Mouse (Mus musculus): ENCODE measurements around the gene Trem3. TPM values are rescaled to one million over a fixed set of nuclear protein-coding genes. Genes with fewer than 3 reads are reported as not detected.

Trem3 gene
- polyA plus RNA-seq, 1 experiment from 2014 or later: not detected

- H3K9me3 ChIP-seq (replicated peaks; ENCODE audit: control insufficient read depth, low read length): no peaks in the 10 kb centered on the region
- H3K36me3 ChIP-seq (ENCODE audit: control insufficient read depth, insufficient read depth, low read length): no peaks in the 10 kb centered on the region
- no peaks in the 10 kb centered on the region for H3K27me3 ChIP-seq (replicated peaks; ENCODE audit: control insufficient read depth, insufficient read depth, low read length)
- no peak overlapping the region for H3K9ac ChIP-seq (ENCODE audit: low read length)
- H3K4me2 ChIP-seq (ENCODE audit: low read length): no peak overlapping the region
- WGBS: 68% methylated on average over 4 of the region's 4 CpGs
- no peak overlapping the region for H3K4me3 ChIP-seq (ENCODE audit: low read depth, low read length)
- ATAC-seq (no peak), DNase-seq (ENCODE audit: low spot score) (no peak)
- H3K27ac ChIP-seq (ENCODE audit: low read depth, low read length): no peak overlapping the region
- H3K4me1 ChIP-seq (ENCODE audit: control insufficient read depth, insufficient read depth, low read length): no peaks in the 10 kb centered on the region
These were observed 11.7 kb upstream of the Trem3 start for GRCm38 (mm10) chr17:48235773-48236370.

GRCm38 (mm10) chr17:48237621-48238020 lies 10.0 kb upstream of the Trem3 start:
- no peak for DNase-seq (ENCODE audit: low spot score)
- no peak overlapping the region for H3K4me2 ChIP-seq (ENCODE audit: low read length)
- H3K27me3 ChIP-seq (replicated peaks; ENCODE audit: control insufficient read depth, insufficient read depth, low read length): no peaks in the 10 kb centered on the region
- no peaks in the 10 kb centered on the region for H3K9me3 ChIP-seq (replicated peaks; ENCODE audit: control insufficient read depth, low read length)
- H3K9ac ChIP-seq (ENCODE audit: low read length): no peak overlapping the region
- WGBS: 89% methylated on average over 8 of the region's 8 CpGs
- H3K36me3 ChIP-seq (ENCODE audit: control insufficient read depth, insufficient read depth, low read length): no peaks in the 10 kb centered on the region
- ATAC-seq: no peak
- H3K27ac ChIP-seq (ENCODE audit: low read depth, low read length): no peak overlapping the region
- no peak overlapping the region for H3K4me3 ChIP-seq (ENCODE audit: low read depth, low read length)
- H3K4me1 ChIP-seq (ENCODE audit: control insufficient read depth, insufficient read depth, low read length): no peaks in the 10 kb centered on the region

GRCm38 (mm10) chr17:48249039-48249438 lies 1.5 kb downstream of the Trem3 start:
- Histone ChIP-seq H3K9me3 (replicated peaks; ENCODE audit: control insufficient read depth, low read length) (no peaks in the 10 kb centered on the region), H3K4me1 (ENCODE audit: control insufficient read depth, insufficient read depth, low read length) (no peaks in the 10 kb centered on the region), H3K9ac (ENCODE audit: low read length) (no peak overlapping the region), H3K4me2 (ENCODE audit: low read length) (no peak overlapping the region), H3K36me3 (ENCODE audit: control insufficient read depth, insufficient read depth, low read length) (no peaks in the 10 kb centered on the region), H3K4me3 (ENCODE audit: low read depth, low read length) (no peak overlapping the region), H3K27me3 (replicated peaks; ENCODE audit: control insufficient read depth, insufficient read depth, low read length) (no peaks in the 10 kb centered on the region), H3K27ac (ENCODE audit: low read depth, low read length) (no peak overlapping the region)
- DNase-seq (ENCODE audit: low spot score) (no peak), ATAC-seq (no peak)

- 86% methylated on average over 11 of the region's 11 CpGs for WGBS
- Histone ChIP-seq H3K36me3 (ENCODE audit: control insufficient read depth, insufficient read depth, low read length) (no peaks in the 10 kb centered on the region), H3K9ac (ENCODE audit: low read length) (no peak overlapping the region), H3K9me3 (replicated peaks; ENCODE audit: control insufficient read depth, low read length) (no peaks in the 10 kb centered on the region), H3K27me3 (replicated peaks; ENCODE audit: control insufficient read depth, insufficient read depth, low read length) (no peaks in the 10 kb centered on the region), H3K4me3 (ENCODE audit: low read depth, low read length) (no peak overlapping the region), H3K27ac (ENCODE audit: low read depth, low read length) (no peak overlapping the region), H3K4me2 (ENCODE audit: low read length) (no peak overlapping the region), H3K4me1 (ENCODE audit: control insufficient read depth, insufficient read depth, low read length) (no peaks in the 10 kb centered on the region)
- ATAC-seq (no peak), DNase-seq (ENCODE audit: low spot score) (no peak)
These were observed 1.9 kb downstream of the Trem3 start for GRCm38 (mm10) chr17:48249501-48249900.

- Histone ChIP-seq H3K4me3 (ENCODE audit: low read depth, low read length) (no peak overlapping the region), H3K9ac (ENCODE audit: low read length) (no peak overlapping the region), H3K4me2 (ENCODE audit: low read length) (no peak overlapping the region), H3K9me3 (replicated peaks; ENCODE audit: control insufficient read depth, low read length) (no peaks in the 10 kb centered on the region), H3K27ac (ENCODE audit: low read depth, low read length) (no peak overlapping the region), H3K27me3 (replicated peaks; ENCODE audit: control insufficient read depth, insufficient read depth, low read length) (no peaks in the 10 kb centered on the region), H3K4me1 (ENCODE audit: control insufficient read depth, insufficient read depth, low read length) (no peaks in the 10 kb centered on the region), H3K36me3 (ENCODE audit: control insufficient read depth, insufficient read depth, low read length) (no peaks in the 10 kb centered on the region)
- no peak for DNase-seq (ENCODE audit: low spot score)
- WGBS: 92% methylated on average over 7 of the region's 7 CpGs
- no peak for ATAC-seq
These were observed 3.1 kb downstream of the Trem3 start for GRCm38 (mm10) chr17:48250631-48251030.

GRCm38 (mm10) chr17:48256575-48256974 lies 9.0 kb downstream of the Trem3 start:
- peaks cover 7% of the 10 kb centered on the region; the same call in 1 of the 2 replicates for H3K9me3 ChIP-seq (replicated peaks; ENCODE audit: control insufficient read depth, low read length)
- no peak overlapping the region for H3K9ac ChIP-seq (ENCODE audit: low read length)
- no peak for ATAC-seq
- DNase-seq (ENCODE audit: low spot score): no peak
- no peaks in the 10 kb centered on the region for H3K36me3 ChIP-seq (ENCODE audit: control insufficient read depth, insufficient read depth, low read length)
- H3K4me1 ChIP-seq (ENCODE audit: control insufficient read depth, insufficient read depth, low read length): no peaks in the 10 kb centered on the region
- H3K27me3 ChIP-seq (replicated peaks; ENCODE audit: control insufficient read depth, insufficient read depth, low read length): no peaks in the 10 kb centered on the region
- H3K4me2 ChIP-seq (ENCODE audit: low read length): no peak overlapping the region
- H3K27ac ChIP-seq (ENCODE audit: low read depth, low read length): no peak overlapping the region
- no peak overlapping the region for H3K4me3 ChIP-seq (ENCODE audit: low read depth, low read length)

- Histone ChIP-seq H3K9me3 (replicated peaks; ENCODE audit: control insufficient read depth, low read length) (peaks cover 7% of the 10 kb centered on the region; the same call in 1 of the 2 replicates), H3K4me1 (ENCODE audit: control insufficient read depth, insufficient read depth, low read length) (no peaks in the 10 kb centered on the region), H3K4me3 (ENCODE audit: low read depth, low read length) (no peak overlapping the region), H3K4me2 (ENCODE audit: low read length) (no peak overlapping the region), H3K36me3 (ENCODE audit: control insufficient read depth, insufficient read depth, low read length) (no peaks in the 10 kb centered on the region), H3K27me3 (replicated peaks; ENCODE audit: control insufficient read depth, insufficient read depth, low read length) (no peaks in the 10 kb centered on the region), H3K9ac (ENCODE audit: low read length) (no peak overlapping the region), H3K27ac (ENCODE audit: low read depth, low read length) (no peak overlapping the region)
- DNase-seq (ENCODE audit: low spot score) (no peak), ATAC-seq (no peak)
- 86% methylated on average over 2 of the region's 2 CpGs for WGBS
These were observed 14.3 kb downstream of the Trem3 start for GRCm38 (mm10) chr17:48261868-48262267.

- ATAC-seq (no peak), DNase-seq (ENCODE audit: low spot score) (no peak)
- no peaks in the 10 kb centered on the region for H3K36me3 ChIP-seq (ENCODE audit: control insufficient read depth, insufficient read depth, low read length)
- H3K27me3 ChIP-seq (replicated peaks; ENCODE audit: control insufficient read depth, insufficient read depth, low read length): no peaks in the 10 kb centered on the region
- H3K27ac ChIP-seq (ENCODE audit: low read depth, low read length): no peak within 1 kb of the TSS
- no peak within 1 kb of the TSS for H3K4me3 ChIP-seq (ENCODE audit: low read depth, low read length)
- 91% methylated on average over 3 of the region's 3 CpGs for WGBS
- peaks cover 6% of the 10 kb centered on the region; the same call in 1 of the 2 replicates for H3K9me3 ChIP-seq (replicated peaks; ENCODE audit: control insufficient read depth, low read length)
- H3K9ac ChIP-seq (ENCODE audit: low read length): no peak within 1 kb of the TSS
- H3K4me1 ChIP-seq (ENCODE audit: control insufficient read depth, insufficient read depth, low read length): no peaks in the 10 kb centered on the region
- H3K4me2 ChIP-seq (ENCODE audit: low read length): no peak within 1 kb of the TSS
These were observed 16.3 kb downstream of the Trem3 start, which contains the start of gene Treml4 for GRCm38 (mm10) chr17:48263741-48264362. Gene Treml4 (plus strand): TSS chr17:48264295.

- Histone ChIP-seq H3K9ac (ENCODE audit: low read length) (no peak overlapping the region), H3K36me3 (ENCODE audit: control insufficient read depth, insufficient read depth, low read length) (no peaks in the 10 kb centered on the region), H3K9me3 (replicated peaks; ENCODE audit: control insufficient read depth, low read length) (no peaks in the 10 kb centered on the region; the same call in 1 of the 2 replicates), H3K4me1 (ENCODE audit: control insufficient read depth, insufficient read depth, low read length) (no peaks in the 10 kb centered on the region), H3K4me2 (ENCODE audit: low read length) (no peak overlapping the region), H3K27ac (ENCODE audit: low read depth, low read length) (no peak overlapping the region), H3K4me3 (ENCODE audit: low read depth, low read length) (no peak overlapping the region), H3K27me3 (replicated peaks; ENCODE audit: control insufficient read depth, insufficient read depth, low read length) (no peaks in the 10 kb centered on the region)
- WGBS: 93% methylated on average over 7 of the region's 7 CpGs
- DNase-seq (ENCODE audit: low spot score) (no peak), ATAC-seq (no peak)
These were observed 17.1 kb downstream of the Trem3 start for GRCm38 (mm10) chr17:48264662-48265061.
